Mouse (Mus musculus): ENCODE measurements around the gene Gm20870. TPM values are rescaled to one million over a fixed set of nuclear protein-coding genes. Genes with fewer than 3 reads are reported as not detected.
"Not testable (repeated sequence)": the region's sequence is repeated elsewhere in the genome, so short reads cannot be mapped to it uniquely, and the experiment has no call there.

The Gm20870 gene
- not detected for total RNA-seq (2021)
- long read RNA-seq, experiment 1 = 0 reads
- long read RNA-seq, experiment 2 = 0 reads

DNA sequence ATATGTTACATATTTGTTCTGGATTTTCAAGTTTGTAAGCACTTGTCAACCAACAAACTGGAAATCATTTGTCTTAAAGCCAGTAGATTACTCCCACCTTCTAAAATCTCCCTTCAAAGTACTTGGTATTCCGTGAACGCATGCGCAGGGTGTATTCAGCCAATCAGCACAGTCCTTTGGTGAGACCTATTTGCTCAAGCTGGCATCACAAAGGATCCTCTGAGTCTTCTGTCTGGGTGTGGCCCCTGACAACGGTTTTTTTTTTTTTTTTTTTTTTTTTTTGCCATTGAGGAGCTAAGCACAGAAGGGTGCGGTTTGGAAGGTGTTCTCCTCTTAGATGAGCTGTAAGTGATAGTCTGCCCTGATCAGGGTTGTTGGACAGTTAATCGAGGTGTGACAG lies at the start of gene Gm20870:
Gene Gm20870, plus strand, starts transcription at position 301 of the 400 bp plus-strand sequence.
- DNase-seq (ENCODE audit: low spot score) = not testable (repeated sequence)

Other genes starting within 250 kb of the Gm20870 start
- not detected for gene Gm20869, start 222.6 kb upstream of the Gm20870 start, total RNA-seq (2021)